Mouse (Mus musculus) cerebellum, adult 2 months (tissue): ENCODE measurements around the gene Syt6.

Experiments used
- CTCF ChIP-seq: fragments of 200-500 bp; IDR thresholded peaks from 2 replicates; pipeline ENCODE4 v1.5.1; 2011; ENCODE audit warnings: low read depth, mild to moderate bottlenecking, control low read depth, low read length, moderate library complexity, borderline replicate concordance; ENCODE audit not compliant: insufficient read depth
- POLR2A ChIP-seq: fragments of 200-500 bp; IDR thresholded peaks from 2 replicates; pipeline ENCODE4 v1.6.1; 2011; ENCODE audit warnings: low read length, control low read depth, borderline replicate concordance; ENCODE audit not compliant: insufficient read depth

DNA sequence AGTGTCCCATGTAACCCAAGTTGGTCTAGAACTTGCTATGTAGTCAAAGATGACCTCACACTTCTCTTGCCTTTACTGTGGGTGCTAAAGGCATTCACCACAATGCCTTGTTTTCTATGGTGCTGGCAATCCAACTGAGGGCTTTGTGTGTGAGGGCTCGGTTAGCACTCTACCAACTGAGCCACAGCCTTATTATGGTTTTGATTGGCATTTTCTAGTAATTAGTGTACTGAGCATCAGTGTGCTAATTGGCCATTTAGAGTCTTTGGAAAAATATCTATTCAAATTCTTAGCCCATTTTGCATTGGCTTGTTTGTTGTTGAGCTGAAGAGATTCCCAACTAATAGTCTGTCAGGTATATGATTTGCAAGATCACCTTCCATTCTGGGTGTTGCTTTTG is 62.6 kb downstream of the Syt6 start:
- no peak for TF ChIP-seq CTCF
- no peak for TF ChIP-seq POLR2A
